Mouse (Mus musculus) right cerebral cortex, postnatal 4 days (tissue): ENCODE data around the gene Snrpc.

Source experiments
- DNase-seq: peaks from one replicate; pipeline ENCODE4 v3.0.0-alpha.2; 2022

The Snrpc gene

DNA sequence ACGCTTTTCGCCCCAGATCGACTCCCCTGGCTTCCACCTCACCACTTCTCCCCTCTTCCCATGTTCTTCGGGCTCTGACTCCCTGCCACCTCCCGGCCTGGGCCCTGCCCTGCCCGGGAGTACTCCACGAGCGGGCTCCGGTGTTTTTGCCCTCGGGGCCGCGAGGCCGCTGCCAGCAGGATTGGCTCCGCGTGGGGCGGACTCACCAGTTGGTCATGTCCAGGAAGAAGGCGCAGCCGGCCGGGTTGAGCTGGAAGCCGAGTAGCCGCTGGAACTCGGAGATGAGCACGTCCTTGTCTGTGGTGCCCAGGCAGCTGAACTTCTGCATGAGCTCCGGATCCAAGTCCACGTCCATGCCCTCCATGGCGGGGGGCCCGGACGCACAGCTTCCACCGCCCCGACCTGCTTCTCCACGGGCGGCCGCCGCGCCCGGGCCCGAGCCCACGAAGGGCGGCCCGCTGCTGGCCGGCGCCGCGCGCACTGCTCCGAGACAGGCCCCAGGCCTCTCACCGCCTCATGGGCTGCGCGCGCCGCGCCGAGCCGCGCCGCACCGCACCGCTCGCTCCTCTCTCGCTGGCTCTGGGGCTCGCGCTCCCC lies 17.9 kb upstream of the Snrpc start:
- DNase-seq, result peak; percentile 47

DNA sequence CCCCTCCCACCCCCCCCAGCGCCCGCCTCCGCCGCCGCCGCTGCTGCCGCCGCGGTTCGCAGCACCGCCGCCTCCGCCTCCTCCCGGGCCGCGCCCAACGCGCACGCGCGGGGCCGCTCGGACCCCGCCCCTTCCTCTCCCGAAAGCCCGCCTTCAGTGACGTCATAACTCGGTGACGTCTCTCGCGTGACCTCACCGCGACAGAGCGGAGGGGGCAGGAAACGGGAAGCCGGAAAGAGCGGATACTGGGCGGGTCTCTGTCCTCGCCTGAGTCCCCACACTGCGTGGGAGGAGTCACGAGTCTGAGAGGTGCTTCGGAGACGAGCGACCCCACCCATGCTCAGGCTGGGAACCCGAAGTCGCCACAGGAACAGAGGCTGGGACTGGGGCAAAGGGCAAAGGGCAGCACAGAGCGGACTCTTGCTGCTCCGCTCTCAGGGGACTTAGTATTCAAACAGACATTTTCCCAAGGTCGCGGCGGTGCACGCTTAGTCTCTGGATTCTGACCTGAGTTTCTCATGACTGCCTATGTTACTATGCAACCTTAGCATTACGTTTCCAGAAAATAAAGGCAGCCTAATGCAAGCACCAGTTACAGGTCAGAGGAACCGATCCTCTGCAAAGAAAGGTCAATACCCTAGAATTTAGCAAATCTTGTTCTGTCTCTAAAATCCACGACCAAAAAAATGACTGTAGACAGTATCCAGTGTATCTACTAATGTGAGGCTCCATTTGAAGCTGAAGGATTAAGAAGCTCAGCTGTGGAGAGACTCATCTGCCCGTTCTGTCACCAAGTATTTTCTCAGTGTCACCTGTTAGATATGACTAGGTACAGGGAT lies 17.2 kb upstream of the Snrpc start, which contains the start of gene D17Wsu92e:
TSS of gene D17Wsu92e (minus strand) at position 81 of the 839 bp plus-strand sequence.
- peak; percentile 97 for DNase-seq

DNA sequence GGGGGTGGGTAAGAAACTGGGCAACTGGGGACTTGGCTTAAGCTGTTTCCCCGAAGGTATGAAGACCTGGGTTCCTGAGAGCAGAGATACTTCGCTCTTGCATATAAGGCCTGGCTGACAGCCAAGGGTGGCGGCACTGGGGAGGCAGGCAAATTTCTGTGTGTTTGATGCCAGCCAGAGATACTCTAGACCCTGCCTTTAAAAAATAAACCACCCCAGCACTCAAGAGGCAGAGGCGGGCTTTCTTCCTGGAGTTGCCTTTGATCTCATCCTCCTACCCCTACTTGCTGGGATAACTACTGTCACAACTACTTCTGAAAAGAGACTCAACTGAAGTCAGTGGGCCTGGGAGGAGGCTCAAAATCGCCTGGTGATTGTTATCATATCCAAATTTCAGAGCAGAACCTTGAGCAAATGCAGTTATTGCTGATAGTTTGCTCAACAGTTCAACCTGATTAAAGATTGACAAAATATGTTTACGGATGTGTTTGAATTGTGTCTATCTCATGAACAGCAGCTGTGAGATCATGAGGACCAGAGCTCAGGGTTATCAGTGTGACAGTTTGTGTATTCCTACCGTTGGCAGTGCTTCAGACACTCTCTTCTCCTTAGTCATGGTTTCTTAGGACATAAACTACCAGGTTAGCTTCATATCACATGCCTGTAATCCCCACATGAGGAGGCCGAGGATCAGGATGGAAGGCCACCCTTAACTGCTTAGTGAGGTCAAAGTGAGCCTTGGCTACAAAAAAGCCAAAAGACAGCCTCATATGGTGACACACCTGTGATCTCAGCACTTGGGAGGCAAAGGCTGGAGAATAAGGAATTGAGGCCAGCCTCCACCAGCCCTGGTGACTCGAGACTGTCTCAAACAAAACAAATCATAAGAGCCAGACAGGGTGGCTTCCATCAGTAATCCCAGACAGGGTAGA lies 16.3 kb upstream of the Snrpc start:
- peak; percentile 41 for DNase-seq

DNA sequence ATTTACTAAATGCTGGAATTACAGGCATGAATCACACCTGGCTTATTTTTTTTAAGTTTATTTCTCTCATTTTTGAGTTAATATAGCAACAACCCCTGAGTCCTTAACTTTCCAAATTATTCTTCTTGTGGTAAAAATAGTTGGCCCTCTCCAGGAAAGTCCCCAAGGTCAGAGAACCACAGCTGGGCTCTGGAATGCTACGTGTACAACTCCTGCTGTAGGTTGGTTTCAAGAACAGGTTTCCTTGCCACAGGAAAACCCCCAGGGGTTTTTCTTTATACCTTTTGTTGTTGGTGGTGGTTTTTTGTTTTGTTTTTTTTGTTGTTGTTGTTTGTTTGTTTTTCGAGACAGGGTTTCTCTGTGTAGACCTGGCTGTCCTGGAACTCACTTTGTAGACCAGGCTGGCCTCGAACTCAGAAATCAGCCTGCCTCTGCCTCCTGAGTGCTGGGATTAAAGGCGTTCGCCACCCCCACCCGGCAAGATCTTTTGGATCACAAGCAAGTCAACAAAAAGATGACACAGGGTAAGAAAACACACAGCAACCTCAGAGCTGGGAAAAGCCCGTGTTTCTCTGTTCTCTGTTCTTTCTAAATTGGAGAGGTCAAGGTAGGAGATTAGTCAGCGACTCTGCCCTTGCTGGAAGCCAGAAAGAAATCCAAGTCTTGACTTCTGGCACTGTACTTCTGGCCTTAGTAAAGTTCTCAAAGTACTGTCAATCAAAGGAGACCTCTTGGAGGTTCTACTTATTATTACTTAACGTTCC lies 14.6 kb upstream of the Snrpc start:
- no peak for DNase-seq

DNA sequence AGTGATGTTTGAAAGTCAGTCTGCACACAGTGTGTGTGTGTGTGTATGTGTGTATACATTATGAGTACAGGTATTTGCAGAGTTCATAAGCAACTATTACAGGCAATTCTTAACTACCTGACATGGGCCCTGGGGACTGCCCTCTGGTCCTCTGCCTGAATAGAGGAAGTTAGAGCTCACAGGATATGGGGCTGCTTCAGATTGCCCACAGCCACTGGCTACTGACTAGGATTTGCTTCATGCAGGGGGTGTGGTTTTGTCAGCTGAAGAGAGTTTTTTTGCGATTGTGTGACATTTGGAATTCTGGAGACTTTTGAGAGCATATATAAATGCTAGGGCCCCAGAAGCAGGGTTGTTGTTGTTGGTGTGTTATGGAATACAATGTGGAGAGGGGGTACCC lies 13.0 kb upstream of the Snrpc start:
- no peak for DNase-seq

DNA sequence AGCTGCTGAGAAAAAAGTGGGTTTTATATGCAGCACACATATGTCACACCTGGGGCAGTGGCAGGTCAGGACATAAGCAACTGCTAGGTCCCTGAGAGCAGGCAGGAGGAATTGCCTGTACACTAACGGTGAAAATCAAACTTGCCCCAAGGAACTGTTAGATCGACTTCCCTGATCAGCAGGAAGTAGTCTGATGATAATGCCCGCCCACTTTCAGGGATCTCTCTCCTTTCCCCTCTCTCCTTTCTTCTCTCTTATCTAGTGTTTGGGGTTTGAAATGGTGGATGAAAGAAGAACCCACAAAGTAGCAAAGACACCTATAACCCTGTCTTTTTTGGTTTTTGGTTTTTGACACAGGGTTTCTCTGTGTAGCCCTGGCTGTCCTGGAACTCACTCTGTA lies 12.4 kb upstream of the Snrpc start:
- no peak for DNase-seq

DNA sequence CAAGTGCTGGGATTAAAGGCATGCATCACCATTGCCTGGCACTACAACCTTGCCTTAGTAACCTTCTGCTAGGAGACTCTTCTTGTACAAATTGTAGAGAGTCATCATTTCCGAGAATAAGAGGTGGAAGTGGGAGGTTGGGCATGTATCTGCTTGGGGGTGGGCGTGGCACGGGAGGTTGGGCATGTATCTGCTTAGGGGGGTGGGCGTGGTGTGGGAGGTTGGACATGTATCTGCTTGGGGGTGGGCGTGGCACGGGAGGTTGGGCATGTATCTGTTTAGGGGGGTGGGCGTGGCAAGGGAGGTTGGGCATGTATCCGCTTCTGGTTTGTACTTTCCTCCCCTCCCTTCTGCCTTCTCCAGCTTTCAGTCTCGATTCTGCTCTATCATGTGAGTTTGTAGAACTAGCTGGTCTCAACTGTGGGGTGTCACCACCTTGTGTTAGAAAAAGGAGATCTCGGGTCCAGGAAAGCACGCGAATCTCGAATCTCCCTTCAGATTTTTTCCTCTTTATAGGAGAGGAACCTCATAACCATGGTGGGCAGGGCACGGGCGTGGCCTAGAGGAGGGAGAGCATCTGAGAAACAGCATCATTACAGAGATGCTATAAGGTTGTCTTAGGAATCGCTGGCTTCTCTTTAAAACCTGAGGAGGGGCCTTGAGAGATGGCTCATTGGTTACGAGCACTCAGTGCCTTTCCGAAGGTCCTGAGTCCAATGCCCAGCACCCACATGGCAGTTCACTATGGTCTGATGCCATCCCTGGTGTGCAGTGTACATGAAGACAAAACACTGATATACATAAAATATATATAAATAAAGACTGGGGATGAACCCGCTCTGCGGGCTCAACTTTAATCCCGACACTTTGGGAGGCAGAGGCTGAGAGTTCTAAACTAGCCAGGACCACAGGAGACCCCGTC lies 11.7 kb upstream of the Snrpc start:
- peak; percentile 45 for DNase-seq

DNA sequence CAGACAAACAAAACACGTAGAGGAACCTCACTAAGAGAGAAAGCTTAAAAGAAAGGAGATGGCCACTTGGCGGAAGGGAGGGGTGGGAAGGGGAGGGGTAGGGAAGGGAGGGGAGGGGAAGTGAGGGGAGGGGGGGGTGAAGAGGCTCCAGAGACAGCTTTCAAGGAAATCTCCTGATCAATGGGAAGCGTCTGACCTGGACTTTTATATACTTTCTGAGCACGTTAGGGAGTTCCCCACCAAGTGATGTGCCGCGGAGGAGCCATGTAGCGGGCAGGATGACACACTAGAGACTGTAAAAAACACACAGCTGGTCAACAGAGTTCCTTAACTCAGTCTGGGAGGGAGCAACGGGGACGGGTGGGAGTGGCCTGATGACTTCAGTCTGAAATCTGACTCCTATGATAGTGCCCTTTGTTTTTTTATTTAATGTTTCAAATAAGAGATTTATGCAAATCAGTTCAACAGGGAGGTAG lies 11.0 kb upstream of the Snrpc start:
- DNase-seq, result no peak

DNA sequence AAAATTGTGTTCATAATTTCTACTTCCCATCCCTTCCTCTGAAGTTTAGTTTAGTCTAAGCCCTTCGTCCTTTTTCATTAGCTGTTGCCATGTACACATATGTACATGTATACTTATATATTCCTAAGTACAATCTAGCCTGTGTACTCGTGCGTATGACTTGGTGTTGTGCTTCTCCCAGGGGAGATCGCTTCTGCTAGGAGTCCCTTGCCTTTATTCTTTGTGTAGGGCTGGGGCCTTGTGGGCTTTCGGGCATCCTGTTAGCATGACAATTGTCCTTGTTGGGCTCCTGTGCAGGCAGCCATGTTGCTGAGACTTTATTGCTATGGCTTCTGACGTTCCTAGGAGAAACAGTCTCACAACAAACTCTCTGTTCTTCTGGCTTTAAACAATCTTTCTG lies 10.4 kb upstream of the Snrpc start:
- no peak for DNase-seq

DNA sequence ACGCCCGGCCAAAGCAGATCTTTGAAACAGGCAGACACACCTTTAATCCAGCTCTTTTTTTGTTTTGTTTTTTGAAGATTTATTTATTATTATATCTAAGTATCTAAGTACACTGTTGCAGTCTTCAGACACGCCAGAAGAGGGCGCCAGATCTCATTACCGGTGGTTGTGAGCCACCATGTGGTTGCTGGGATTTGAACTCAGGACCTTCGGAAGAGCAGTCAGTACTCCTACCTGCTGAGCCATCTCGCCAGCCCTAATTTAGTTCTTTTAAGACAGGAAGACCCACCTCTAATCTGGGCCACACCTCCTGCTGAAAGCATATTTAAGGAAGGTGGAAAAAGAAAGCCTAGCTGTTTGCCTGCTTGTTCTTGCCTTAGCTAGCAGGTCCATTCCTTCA lies 7.5 kb upstream of the Snrpc start:
- no peak for DNase-seq

DNA sequence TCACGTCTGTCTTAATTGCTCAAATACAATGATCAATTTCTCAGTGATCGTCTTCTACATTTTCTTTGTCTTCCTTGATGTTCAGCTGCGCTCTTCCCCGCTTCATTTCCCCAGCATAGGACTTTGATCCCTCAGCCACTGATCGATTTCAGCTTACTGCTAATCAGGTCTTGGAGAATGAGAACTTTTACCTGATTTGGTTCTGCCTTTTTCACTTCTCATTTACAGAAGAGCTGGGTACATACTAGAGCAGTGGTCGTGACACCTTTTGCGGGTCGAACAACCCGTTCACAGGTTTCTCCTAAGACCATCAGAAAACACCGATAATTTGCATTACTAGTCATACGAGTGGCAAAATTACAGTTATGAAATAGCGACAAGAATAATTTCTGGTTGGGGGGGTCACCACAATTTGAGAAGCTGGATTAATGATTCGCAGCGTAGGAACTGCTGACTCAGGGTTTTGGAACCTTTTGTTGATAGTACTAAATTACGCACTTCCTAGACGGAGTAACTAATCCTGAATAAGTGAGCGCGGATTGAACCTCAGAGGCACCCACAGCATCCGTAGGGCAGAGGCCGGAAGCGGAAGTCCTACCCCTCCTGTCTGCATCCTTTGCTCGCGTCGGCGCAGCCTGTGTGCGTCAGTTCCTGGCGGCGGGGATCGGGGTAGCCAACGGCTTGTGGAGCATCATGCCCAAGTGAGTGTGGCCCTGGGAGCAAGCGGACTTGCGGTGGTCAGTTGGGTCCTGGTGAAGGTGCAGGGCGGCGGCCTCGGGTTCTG lies 1.7 kb downstream of the Snrpc start:
- peak; percentile 90 for DNase-seq

DNA sequence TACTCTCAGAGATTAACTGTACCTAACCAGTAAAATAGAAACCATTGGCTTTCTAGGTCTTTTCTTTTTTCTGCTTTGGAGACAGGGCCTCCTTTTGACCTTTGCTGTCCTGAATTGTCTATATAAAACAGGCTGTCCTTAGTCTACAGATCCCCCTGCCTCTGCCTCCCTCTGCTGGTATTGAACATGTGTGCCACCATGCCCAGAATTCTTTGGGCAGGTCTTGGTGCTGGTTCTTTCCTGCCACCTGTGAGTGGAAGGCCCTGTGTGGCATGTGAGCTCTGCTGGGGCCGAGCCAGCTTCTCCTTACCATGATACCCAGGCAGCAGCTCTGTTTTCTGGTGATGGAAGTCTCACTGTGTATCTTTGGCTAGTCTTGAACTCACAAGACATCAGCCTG lies 10.4 kb downstream of the Snrpc start:
- no peak for DNase-seq

DNA sequence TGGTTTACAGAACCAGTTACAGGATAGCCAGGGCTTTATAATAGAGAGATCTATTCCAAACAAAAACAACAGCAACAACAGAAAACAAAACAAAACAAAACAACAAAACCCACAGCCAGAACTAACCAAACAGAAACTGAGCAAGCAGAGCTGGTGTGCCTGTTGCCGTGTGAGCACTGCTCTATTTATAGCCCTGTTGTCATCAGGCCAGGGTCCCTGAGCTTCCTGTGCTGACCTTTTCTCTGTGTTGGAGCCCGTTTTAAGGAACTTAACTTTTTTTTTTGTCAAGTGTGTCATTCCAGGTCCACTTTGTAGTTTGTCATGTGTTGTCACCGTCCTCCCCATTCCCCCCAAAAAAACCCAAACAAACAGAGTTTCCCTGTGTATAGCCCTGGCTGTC lies 13.1 kb downstream of the Snrpc start:
- DNase-seq, result no peak

DNA sequence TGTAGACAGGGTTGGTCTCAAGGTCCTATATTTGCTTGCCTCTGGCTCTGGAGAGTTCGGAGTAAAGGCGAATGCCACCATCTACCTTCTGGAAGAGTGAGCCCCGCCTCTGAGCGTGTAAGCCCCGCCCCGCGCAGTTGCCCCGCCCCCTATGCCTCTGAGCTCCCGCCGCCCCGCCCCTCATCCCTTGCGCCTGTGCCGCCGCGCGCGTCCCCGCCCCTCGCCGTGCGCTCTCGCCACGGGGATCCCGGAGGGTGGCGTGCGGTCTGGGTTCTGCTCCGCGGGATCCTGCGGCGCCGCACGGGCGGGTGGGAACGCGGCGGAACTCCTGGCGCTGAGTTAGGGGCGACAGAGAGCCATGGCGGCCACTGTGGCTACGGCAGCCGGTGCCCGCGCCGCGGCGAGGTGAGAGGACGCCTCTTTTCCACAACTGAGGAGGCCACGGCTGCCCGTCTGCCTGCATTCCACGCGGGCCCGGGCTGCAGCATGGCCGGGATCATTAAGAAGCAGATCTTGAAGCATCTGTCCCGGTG lies 18.4 kb downstream of the Snrpc start, which contains the start of gene Uhrf1bp1:
TSS of gene Uhrf1bp1 (plus strand) at position 177 of the 533 bp plus-strand sequence.
- DNase-seq, result peak; percentile 85

DNA sequence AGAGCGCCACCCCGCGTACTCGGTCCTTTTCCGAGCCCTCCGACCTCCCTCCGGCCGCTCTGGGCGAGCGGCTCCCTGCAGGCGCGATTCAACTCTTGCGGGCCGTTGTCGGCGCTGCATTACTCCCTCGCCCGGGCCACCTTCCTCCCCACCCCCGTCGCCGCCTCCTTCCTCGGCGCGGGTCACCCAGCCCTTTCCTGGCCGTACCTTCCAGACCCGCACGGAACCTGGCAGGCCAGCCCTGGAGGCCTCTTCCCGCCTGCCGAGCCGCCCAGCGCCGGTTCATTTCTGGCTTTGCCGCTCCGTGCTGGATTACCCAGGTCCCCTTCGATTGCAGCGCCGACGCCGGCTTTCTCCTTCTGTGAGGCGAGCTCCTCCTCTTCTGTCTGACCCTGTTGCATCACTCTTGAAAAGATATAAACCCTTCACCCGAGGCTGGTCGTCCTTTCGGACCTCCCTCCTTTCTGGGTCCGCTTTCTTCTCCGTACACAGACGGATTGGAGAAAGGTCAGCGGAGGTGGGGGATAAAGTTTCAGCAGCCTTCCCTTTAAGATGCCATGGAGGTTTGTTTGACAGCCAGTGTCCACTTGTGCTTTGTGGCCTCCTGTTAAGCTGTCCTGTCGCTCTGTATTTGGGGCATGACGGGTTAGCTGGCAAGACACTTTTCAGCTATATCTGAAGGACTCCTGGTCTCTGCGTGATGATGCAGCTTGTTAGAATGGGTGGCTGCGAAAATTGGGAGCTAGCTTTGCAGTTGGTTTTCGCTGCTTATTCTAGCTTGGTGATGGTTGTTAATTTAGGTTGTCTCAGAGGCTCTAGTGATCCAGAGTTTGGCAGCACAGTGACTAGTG lies 19.1 kb downstream of the Snrpc start:
- DNase-seq, result peak; percentile 48

DNA sequence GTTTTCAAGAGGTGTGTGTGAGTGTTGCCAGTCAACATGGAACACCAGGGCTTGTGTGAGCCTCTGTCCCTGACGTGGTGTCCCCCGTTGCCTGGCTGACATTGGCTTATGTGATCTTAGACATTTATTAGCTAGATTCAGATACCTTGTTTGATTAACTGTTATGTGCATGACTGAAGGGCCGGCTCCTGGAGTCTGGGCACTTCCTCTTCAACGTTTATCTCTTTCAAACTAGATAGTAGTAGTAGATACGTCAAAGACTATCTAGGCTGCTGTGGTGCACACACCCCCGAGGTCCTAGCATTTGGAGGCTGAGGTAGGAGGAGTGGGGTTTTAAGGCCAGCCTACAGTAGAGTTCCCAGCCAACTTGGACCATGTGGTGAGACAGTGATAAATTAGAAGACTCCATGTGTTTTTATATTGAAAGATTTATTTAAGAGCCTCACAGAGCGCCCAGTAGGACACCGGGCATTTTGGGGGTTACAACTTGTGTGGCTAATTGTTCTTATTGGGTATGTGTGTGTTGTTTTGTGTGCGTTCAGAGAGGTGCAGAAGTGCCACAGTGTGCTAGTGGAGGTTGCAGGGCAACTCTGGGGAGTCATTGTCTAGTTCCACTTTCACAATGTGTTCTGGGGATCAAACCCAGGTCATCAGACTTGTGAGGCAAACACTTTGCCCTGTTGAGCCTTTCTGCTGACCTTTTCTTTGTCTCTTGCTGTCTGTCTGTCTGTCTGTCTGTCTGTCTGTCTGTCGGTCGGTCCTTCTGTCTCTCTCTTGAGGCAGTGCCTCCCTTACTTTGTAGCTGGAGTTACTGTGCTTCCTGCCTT lies 19.9 kb downstream of the Snrpc start:
- DNase-seq, result no peak

DNA sequence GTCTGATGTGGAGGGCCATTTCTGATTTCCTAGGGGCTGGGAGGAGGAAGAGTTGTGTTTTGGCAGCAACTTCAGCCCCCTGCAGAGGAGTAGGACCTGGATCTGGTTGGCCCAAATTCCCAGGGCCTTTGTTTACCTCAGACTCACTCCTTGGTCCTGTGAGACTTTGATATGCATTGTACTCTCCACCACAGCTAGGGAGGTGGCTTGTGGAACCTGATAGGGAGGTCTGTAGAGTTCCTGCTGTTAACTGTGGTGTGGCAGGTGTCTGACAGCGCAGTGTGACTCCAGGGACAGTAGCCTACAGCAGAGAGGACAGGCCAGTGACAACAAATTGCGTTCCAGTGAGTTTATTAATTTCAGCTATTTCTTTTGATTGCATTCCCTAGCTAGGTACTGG lies 21.2 kb downstream of the Snrpc start:
- DNase-seq, result no peak

DNA sequence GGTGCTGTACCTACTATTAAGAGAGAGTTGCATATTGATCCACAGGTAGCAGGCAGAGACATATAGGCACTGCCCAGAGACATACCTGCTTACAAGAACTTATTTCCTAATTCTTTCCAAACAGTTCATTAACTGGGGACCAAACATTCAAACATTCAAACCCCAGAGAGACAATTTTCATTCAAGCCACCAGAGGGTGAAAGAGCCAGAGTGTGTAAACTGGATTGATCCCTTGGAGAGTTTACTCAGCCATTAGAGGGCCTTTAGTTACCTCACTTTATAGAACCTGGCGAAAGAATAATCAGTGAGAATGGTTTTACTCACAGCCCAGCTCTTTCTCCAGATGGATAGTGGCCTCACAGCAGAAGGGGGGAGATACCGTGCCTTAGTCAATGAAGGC lies 27.5 kb downstream of the Snrpc start:
- no peak for DNase-seq
